Mouse (Mus musculus) forebrain, postnatal 0 days (tissue): ENCODE data around the gene Bmper. TPM values are rescaled to one million over a fixed set of nuclear protein-coding genes. Genes with fewer than 3 reads are reported as not detected.

Experiments
- ATAC-seq: fragments of 200-750 bp; cut with Nextera tagmentation; 2 replicates; pipeline ENCODE4 v1.8.0; 2017; ENCODE audit warnings: mild to moderate bottlenecking, moderate library complexity
- DNase-seq: peaks from one replicate; pipeline ENCODE4 v3.0.0-alpha.2; 2015
- H3K27ac ChIP-seq: fragments of 300-500 bp; sonication (generic); 2 replicates; pipeline ENCODE4 v1.5.1; 2014; ENCODE audit warnings: low read depth, mild to moderate bottlenecking, antibody characterized with exemption, low read length, moderate library complexity, mixed read lengths
- H3K27me3 ChIP-seq: fragments of 300-500 bp; sonication (generic); 2 replicates; pipeline ENCODE4 v1.6.1; 2014; ENCODE audit warnings: mild to moderate bottlenecking, low read length, mixed read lengths; ENCODE audit not compliant: insufficient read depth
- H3K36me3 ChIP-seq: fragments of 300-500 bp; sonication (generic); 2 replicates; pipeline ENCODE4 v1.6.1; 2014; ENCODE audit warnings: mild to moderate bottlenecking, moderate library complexity; ENCODE audit not compliant: insufficient read depth
- H3K4me1 ChIP-seq: fragments of 300-500 bp; sonication (generic); 2 replicates; pipeline ENCODE4 v1.6.1; 2014; ENCODE audit warnings: antibody characterized with exemption; ENCODE audit not compliant: insufficient read depth
- H3K4me2 ChIP-seq: fragments of 300-500 bp; sonication (generic); 2 replicates; pipeline ENCODE4 v1.6.1; 2014; ENCODE audit warnings: low read depth, mild to moderate bottlenecking, moderate library complexity
- H3K4me3 ChIP-seq: fragments of 300-500 bp; sonication (generic); 2 replicates; pipeline ENCODE4 v1.5.1; 2014; ENCODE audit warnings: low read depth, low read length, mixed read lengths
- H3K9ac ChIP-seq: fragments of 300-500 bp; sonication (generic); 2 replicates; pipeline ENCODE4 v1.6.1; 2014; ENCODE audit warnings: mild to moderate bottlenecking
- H3K9me3 ChIP-seq: fragments of 300-500 bp; sonication (generic); 2 replicates; pipeline ENCODE4 v1.6.1; 2016; ENCODE audit warnings: low read length
- CTCF ChIP-seq: sonication (generic); IDR thresholded peaks from 2 replicates; pipeline ENCODE4 v1.5.1; 2016; ENCODE audit warnings: antibody characterized with exemption, control low read depth, low read depth
- WGBS: fragments of 180-500 bp; shearing (Covaris S2); extraction: QIAGEN DNeasy Blood & Tissue Kit; methylation state at CpG from one replicate; pipeline ENCODE4 v1.1.7; 2014; 5-methylcytosine and 5-hydroxymethylcytosine counted together
- polyA plus RNA-seq: library from polyadenylated mRNA; unstranded; fragments of >200 nt; fragmentation: Nextera tagmentation; extraction: Ambion mirVana; gene quantifications from 2 replicates; pipeline ENCODE4 v1.2.1, GENCODE M21; 2015
- total RNA-seq: library from RNA; depleted of rRNA; stranded (reverse); fragments of >200 nt; gene quantifications from 2 replicates; pipeline ENCODE4 v1.2.3, GENCODE M21; 2014; rRNA removed

Bmper gene
- total RNA-seq, result 5.8 and 9.6 TPM in 2 replicates
- polyA plus RNA-seq, result 3.2 and 5.6 TPM in 2 replicates

DNA sequence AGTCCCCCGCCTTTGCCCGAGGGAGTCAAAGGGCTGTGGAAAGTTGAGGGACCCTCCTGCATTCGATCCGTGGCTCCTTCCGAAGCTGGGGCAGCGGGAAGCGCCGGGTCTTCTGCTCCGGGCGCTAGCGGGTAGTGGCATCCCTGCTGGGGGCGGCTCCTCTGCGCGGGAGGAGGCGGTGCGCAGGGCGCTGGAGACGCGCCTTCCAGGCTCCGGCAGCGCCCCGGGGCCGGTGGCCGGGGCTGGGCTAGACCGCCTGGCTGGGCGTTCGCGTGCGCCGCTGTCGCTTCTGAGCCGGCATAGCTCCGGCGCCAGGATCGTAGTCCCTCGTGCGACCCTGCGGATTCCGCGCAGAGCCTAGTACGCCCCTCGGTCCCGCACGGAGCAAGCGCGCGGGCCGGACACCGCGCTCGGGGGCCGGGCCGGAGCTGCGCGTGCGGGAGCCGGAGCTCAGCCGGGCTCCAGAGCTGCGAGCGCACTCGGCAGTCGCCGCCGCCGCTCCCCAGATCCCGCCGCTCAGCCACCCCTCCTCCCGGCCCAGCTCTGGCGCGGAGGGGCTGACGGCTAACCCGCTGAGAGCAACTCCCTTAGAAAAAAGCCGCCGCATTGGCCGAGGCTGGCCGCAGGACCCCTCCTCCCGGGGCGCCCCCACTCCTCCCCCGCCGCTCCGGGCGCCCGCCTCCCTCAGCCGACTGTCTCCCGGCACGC, at the start of gene Bmper:
Gene Bmper, plus strand, starts transcription at position 236 of the 708 bp plus-strand sequence.
- H3K36me3 ChIP-seq, result no peaks in the 10 kb centered on the region
- H3K27ac ChIP-seq, result peak within 1 kb of the TSS; percentile 77
- H3K9ac ChIP-seq, result peak within 1 kb of the TSS; percentile 67
- H3K4me1 ChIP-seq, result peaks cover 3% of the 10 kb centered on the region; the same call in 1 of the 2 replicates
- peak within 1 kb of the TSS; percentile 98 for H3K4me2 ChIP-seq
- H3K4me3 ChIP-seq, result peak within 1 kb of the TSS; percentile 77
- under 1% methylated on average over 67 of the region's 86 CpGs for WGBS
- H3K9me3 ChIP-seq, result no peaks in the 10 kb centered on the region
- ATAC-seq (peak; percentile 89), DNase-seq (peak; percentile 76)
- H3K27me3 ChIP-seq, result peaks cover 7% of the 10 kb centered on the region; the same call in 1 of the 2 replicates
- no peak; the same call in 1 of the 2 replicates for TF ChIP-seq CTCF

DNA sequence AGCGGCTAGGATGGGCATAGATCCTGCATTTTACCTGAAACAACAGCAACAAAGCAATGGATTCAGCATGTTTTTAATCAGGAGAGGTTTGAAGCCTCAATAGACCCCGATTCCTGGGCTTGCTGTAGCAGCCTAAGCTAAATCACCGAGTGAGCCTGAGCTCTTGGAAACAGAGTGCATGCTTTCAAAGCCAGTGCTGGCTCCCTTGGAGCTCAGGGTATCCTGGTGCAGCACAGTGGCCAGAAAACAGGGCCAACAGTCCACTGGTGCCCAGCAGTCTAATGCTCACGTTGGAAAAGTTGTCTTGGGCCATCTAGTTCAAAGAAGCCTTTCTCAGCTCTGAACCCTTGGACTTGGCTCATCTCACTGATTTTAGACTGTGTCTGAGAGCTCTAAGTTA, 45.4 kb upstream of the Bmper start:
- Histone ChIP-seq H3K9ac (no peak overlapping the region), H3K4me3 (no peak overlapping the region), H3K36me3 (no peaks in the 10 kb centered on the region), H3K27ac (no peak overlapping the region), H3K4me2 (no peak overlapping the region), H3K27me3 (no peaks in the 10 kb centered on the region), H3K9me3 (no peaks in the 10 kb centered on the region), H3K4me1 (no peaks in the 10 kb centered on the region)
- DNase-seq (no peak), ATAC-seq (0 out of 2 replicates have a peak, but pooled peaks have one; percentile 29)
- TF ChIP-seq CTCF, result no peak
- WGBS, result 72% methylated on average over 4 of the region's 4 CpGs

DNA sequence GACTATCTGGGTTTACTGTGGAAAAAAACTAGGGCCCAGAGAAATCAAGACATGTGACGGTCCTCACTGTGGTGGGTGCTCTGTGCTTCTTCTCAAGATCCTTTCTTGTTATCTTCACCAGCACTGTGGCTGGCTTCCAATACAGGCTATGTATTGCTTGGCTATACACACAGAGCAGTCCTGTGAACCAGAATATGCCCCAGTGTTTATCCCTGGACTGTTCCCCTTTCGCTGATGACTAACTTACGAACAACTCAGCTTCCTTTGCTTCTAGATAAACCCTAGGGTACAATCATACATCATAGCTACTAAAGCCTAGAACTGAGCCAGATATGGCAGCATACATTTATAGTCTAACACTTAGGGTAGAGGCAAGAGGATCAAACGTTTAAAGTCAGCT, 35.7 kb upstream of the Bmper start:
- no peak overlapping the region for H3K4me2 ChIP-seq
- H3K4me3 ChIP-seq, result no peak overlapping the region
- H3K9ac ChIP-seq, result no peak overlapping the region
- no peak for ATAC-seq
- no peaks in the 10 kb centered on the region for H3K9me3 ChIP-seq
- H3K36me3 ChIP-seq, result no peaks in the 10 kb centered on the region
- H3K27ac ChIP-seq, result no peak overlapping the region
- TF ChIP-seq CTCF, result no peak
- H3K4me1 ChIP-seq, result no peaks in the 10 kb centered on the region
- 90% methylated on average over 4 of the region's 4 CpGs for WGBS
- DNase-seq, result no peak
- no peaks in the 10 kb centered on the region for H3K27me3 ChIP-seq

DNA sequence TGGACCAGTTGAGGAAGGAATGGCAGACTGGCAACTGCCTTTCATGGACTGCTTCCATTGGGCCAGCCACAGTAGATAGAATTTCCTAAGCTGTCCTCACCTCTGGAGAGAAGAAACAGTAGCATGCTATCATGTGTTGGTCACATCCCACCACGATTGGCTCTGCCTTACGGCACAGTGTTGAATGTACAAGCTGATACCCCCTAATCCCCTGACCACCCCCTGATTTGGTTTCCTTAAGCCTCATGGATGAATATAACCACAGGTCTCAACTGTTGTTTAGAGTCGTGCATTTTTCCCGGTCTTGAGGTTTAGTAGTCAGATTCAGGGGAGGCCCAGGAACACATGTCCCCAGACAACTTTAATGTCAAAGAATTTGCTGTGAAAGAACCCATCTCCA, 34.7 kb upstream of the Bmper start:
- Histone ChIP-seq H3K4me3 (no peak overlapping the region), H3K4me1 (no peaks in the 10 kb centered on the region), H3K27ac (no peak overlapping the region), H3K9ac (no peak overlapping the region), H3K36me3 (no peaks in the 10 kb centered on the region), H3K4me2 (no peak overlapping the region), H3K27me3 (no peaks in the 10 kb centered on the region), H3K9me3 (no peaks in the 10 kb centered on the region)
- DNase-seq, result no peak
- WGBS, result 79% methylated on average over 4 of the region's 4 CpGs
- no peak for ATAC-seq
- TF ChIP-seq CTCF, result no peak

DNA sequence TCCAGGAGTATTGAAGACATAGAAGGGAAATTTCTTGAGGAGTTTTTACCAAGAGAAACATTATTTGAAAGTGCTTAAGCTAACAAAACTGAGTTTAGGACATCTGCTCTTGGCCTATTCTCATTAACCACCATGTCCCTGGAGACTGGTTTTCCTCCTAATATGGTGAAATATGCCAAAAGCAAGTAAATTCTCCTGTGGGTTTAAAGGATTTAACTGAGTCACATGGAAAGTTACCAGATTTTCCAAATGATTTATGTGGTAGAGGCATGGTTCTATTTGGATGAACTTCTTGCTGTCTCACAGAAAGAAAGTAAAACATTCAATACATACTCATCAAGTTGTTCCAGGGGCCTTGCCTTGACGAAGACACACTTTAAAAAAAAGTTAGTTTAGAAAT, 31.9 kb upstream of the Bmper start:
- TF ChIP-seq CTCF, result no peak
- Histone ChIP-seq H3K36me3 (no peaks in the 10 kb centered on the region), H3K4me2 (no peak overlapping the region), H3K27ac (no peak overlapping the region), H3K27me3 (no peaks in the 10 kb centered on the region), H3K4me3 (no peak overlapping the region), H3K9me3 (no peaks in the 10 kb centered on the region), H3K9ac (no peak overlapping the region), H3K4me1 (no peaks in the 10 kb centered on the region)
- ATAC-seq, result no peak
- DNase-seq, result no peak
- 78% methylated on average over 1 of the region's 1 CpGs for WGBS

DNA sequence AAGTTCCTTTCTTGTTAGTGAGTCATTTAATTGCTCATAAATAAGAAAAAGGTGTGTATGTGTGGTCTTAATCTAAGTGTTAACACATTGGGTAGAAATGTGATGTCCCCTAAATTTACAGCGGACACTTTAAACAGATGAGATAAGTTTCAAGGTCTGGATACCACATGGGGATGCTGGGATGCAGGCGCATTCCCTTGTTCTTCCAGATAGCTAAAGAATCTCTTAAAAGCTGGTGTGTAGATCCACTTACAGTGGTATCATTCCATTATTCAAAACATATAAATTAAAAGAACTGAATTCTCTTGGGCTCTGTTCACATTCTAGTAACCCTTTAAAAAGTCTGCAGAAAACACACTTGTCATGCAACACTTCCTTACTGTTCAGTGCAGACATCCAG, 31.4 kb upstream of the Bmper start:
- DNase-seq (no peak), ATAC-seq (no peak)
- WGBS, result 97% methylated on average over 2 of the region's 2 CpGs
- H3K27ac ChIP-seq, result no peak overlapping the region
- no peak overlapping the region for H3K4me2 ChIP-seq
- no peaks in the 10 kb centered on the region for H3K4me1 ChIP-seq
- no peak for TF ChIP-seq CTCF
- no peaks in the 10 kb centered on the region for H3K36me3 ChIP-seq
- H3K9me3 ChIP-seq, result no peaks in the 10 kb centered on the region
- no peaks in the 10 kb centered on the region for H3K27me3 ChIP-seq
- H3K9ac ChIP-seq, result no peak overlapping the region
- no peak overlapping the region for H3K4me3 ChIP-seq

DNA sequence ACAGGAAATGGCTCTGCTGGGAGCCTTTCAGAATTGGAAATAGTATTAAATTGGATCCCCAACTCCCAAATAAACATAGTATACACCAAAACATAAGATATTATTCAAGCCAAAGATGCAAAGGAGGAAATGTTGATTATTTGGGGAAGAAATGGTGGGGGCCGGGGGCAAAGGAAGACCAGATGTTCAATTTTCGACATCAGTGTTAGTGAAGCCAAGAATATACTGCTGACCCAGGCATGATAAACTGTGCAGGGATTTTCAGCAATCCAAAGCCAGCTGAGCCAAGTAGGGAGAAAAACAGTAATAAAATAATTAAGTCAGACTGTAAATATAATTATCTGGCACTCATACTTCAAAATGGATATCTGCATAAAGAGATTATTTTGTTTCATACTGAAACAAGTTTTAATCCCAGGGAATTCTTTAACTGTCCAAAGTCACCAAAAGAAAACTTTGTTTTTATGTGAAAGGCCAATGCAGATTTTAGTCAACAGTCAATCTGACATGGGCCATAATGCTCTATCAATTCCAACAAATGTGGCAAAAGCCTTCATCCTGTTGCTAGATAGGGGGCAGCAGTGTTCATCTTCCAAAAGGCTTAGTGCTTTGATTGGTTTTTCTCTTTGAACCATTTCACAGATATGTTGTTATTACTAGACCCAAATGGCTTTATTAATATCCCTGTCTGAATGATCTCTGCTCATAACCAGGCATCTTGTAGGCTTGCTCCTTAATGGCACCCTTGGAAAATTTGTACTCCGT, 30.1 kb upstream of the Bmper start:
- no peak for ATAC-seq
- Histone ChIP-seq H3K27me3 (no peaks in the 10 kb centered on the region), H3K4me2 (no peak overlapping the region), H3K9ac (no peak overlapping the region), H3K9me3 (no peaks in the 10 kb centered on the region), H3K4me3 (no peak overlapping the region), H3K4me1 (no peaks in the 10 kb centered on the region), H3K27ac (no peak overlapping the region), H3K36me3 (no peaks in the 10 kb centered on the region)
- WGBS, result 86% methylated on average over 3 of the region's 3 CpGs
- no peak for DNase-seq
- 0 out of 2 replicates have a peak, but pooled peaks have one; percentile 25 for TF ChIP-seq CTCF
